Mouse (Mus musculus) limb, embryonic 13.5 days (tissue): ENCODE results near the gene Csf3. TPM values are rescaled to one million over a fixed set of nuclear protein-coding genes. Genes with fewer than 3 reads are reported as not detected.

Source experiments
- ATAC-seq: fragments of 200-750 bp; cut with Nextera tagmentation; 2 replicates; pipeline ENCODE4 v1.8.0; 2017; ENCODE audit warnings: low read depth, moderate number of reproducible peaks, moderate TSS enrichment; ENCODE audit not compliant: low FRiP score
- H3K27ac ChIP-seq: fragments of 300-500 bp; sonication (generic); 2 replicates; pipeline ENCODE4 v1.5.1; 2015; ENCODE audit warnings: inconsistent platforms, mild to moderate bottlenecking, moderate library complexity
- H3K27me3 ChIP-seq: fragments of 300-500 bp; sonication (generic); 2 replicates; pipeline ENCODE4 v1.6.1; 2015; ENCODE audit warnings: mild to moderate bottlenecking, inconsistent platforms
- H3K36me3 ChIP-seq: fragments of 300-500 bp; sonication (generic); 2 replicates; pipeline ENCODE4 v1.6.1; 2015; ENCODE audit warnings: inconsistent platforms, mild to moderate bottlenecking, moderate library complexity
- H3K4me1 ChIP-seq: fragments of 300-500 bp; sonication (generic); 2 replicates; pipeline ENCODE4 v1.6.1; 2015; ENCODE audit warnings: inconsistent platforms
- H3K4me2 ChIP-seq: fragments of 300-500 bp; sonication (generic); replicated peaks from 2 replicates; pipeline ENCODE4 v1.6.1; 2015; ENCODE audit warnings: inconsistent platforms, mild to moderate bottlenecking, moderate library complexity
- H3K4me3 ChIP-seq: fragments of 300-500 bp; sonication (generic); 2 replicates; pipeline ENCODE4 v1.5.1; 2015; ENCODE audit warnings: moderate library complexity, mild to moderate bottlenecking, inconsistent platforms
- H3K9ac ChIP-seq: fragments of 300-500 bp; sonication (generic); 2 replicates; pipeline ENCODE4 v1.6.1; 2015; ENCODE audit warnings: mild to moderate bottlenecking, inconsistent platforms
- H3K9me3 ChIP-seq: fragments of 300-500 bp; sonication (generic); 2 replicates; pipeline ENCODE4 v1.6.1; 2016; ENCODE audit warnings: inconsistent platforms
- WGBS: fragments of 180-500 bp; shearing (Covaris S2); methylation state at CpG from one replicate; pipeline ENCODE4 v1.1.7; 2015; 5-methylcytosine and 5-hydroxymethylcytosine counted together
- polyA plus RNA-seq: library from polyadenylated mRNA; unstranded; fragments of >200 nt; fragmentation: Nextera tagmentation; extraction: Ambion mirVana; gene quantifications from 2 replicates; pipeline ENCODE4 v1.2.1, GENCODE M21; 2015

The Csf3 gene
- polyA plus RNA-seq, 1 experiment from 2014 or later, result not detected

DNA sequence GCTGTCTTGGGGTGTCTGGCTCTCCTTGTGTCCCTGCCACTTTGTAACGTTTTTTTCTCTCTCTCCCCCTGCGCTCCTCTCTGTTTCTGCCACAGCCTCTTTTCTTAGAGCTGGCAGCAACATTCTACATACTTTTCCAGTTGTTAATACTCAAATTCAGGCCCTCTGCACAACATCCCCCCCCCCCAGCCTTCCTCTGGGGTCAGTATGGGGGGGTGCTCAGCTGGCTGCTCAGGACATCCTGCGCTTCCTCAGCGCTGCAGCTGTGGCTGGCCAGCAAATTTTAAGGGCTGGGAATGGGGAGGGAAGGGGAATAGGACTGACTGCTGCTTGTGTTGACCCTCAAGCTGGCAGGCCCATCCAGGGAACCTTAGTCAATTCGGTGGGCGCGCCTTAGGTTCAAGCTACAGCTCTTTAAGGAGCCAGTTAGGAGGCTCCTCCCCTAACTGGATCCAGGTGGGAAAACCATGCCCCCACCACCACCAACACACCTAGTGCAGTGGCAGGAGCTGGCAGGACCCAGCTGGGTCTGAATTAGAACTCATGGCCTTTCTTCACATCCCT lies 43.5 kb downstream of the Csf3 start:
- Histone ChIP-seq H3K4me1 (peaks cover 86% of the 10 kb centered on the region), H3K9ac (peak overlapping the region; percentile 54), H3K4me3 (peak overlapping the region; percentile 92), H3K27me3 (no peaks in the 10 kb centered on the region), H3K9me3 (no peaks in the 10 kb centered on the region), H3K4me2 (peak overlapping the region; percentile 86), H3K27ac (peak overlapping the region; percentile 56; the same call in 1 of the 2 replicates), H3K36me3 (no peaks in the 10 kb centered on the region)
- no peak for ATAC-seq
- 36% methylated on average over 7 of the region's 7 CpGs for WGBS

DNA sequence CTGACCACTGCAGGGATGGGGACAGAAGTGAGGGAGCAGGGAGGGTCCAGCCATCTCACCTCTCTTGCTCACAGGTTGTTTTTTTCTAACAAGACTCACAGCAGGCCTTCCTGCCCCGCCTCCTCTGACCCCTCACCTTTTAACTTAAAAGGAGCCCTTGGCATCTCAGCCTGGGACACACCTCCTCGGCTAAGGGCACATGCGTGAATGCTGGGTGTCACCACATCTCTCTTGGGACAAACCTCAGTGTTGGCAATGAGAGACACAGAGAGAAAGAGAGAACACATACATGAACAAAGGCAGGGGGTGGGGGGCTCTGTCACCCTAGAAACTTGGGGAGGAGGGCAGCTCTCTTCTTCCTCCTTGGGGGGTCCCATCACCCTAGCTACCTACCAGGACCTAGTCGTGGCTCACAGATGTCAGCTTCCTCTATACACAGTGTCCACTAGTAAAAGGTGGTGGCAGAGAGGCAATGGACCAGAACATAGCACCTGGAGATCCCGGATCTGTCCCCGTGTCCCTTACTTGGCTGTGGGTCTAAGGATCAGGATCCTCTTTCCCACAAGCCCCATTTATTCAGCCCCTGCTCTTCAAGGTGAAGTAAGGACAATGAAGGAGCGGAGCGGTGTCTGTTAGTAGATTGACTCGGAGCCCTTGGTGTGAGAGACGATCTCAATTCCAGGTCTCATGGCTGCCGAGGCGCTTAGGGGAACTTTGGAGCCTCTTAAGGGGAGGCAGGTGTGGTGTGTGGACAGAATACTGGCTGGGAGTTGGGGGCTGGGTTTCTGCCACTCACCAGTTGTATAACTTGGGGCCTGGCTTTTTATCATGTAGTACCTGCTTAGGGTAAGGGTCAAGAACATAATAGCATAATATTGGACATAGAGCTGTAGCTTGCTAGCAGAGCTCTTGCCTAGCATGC lies 45.1 kb downstream of the Csf3 start:
- H3K9me3 ChIP-seq, result no peaks in the 10 kb centered on the region
- no peaks in the 10 kb centered on the region for H3K36me3 ChIP-seq
- no peak overlapping the region for H3K4me3 ChIP-seq
- peak overlapping the region; percentile 25; the same call in 1 of the 2 replicates for H3K9ac ChIP-seq
- no peaks in the 10 kb centered on the region for H3K27me3 ChIP-seq
- peaks cover 87% of the 10 kb centered on the region for H3K4me1 ChIP-seq
- 40% methylated on average over 12 of the region's 12 CpGs for WGBS
- peak overlapping the region; percentile 59 for H3K4me2 ChIP-seq
- H3K27ac ChIP-seq, result peak overlapping the region; percentile 69; the same call in 1 of the 2 replicates
- no peak for ATAC-seq

DNA sequence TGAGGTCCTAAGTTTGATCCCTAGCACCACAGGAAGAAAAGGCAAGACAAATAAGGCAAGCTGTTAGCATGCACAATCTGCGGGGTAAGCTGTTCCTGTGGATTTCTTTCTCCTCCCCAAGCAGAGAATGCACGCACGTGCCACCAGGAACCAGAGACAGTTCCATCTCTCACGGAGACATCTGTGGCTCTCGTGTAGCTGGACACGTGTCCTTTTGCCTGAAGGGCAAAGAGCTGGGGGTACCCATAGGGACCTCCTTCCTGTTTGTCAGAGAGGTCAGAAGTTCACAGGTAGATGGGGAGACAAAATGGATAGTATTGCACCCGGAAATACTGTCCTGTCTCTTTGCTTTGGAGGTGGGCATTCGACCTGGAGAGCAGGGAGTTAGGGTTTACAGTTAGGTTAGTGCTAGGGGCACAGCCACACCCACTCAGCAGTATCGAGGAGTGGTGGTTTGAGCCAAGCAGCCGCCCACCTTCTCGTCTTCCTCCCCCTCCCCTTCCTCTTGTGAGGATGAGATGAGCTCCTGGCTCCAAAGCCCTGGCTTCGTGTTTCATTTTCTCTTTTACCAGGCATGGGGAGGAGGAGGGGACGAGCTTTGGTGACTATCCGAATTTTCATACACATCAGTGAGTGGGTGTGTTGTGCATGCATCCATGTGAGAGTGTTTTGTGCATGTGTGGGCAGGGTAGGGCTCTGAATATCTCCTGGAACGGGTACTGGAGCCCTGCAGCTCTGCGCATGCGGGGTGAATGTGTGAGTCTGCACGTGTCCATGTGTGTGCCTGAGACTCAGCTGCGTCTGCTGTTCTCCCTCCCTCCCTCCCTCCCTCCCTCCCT lies 46.0 kb downstream of the Csf3 start:
- Histone ChIP-seq H3K4me1 (peaks cover 93% of the 10 kb centered on the region), H3K9me3 (no peaks in the 10 kb centered on the region), H3K36me3 (no peaks in the 10 kb centered on the region), H3K27ac (peak overlapping the region; percentile 69), H3K27me3 (no peaks in the 10 kb centered on the region), H3K4me3 (peak overlapping the region; percentile 26), H3K4me2 (peak overlapping the region; percentile 59), H3K9ac (peak overlapping the region; percentile 25; the same call in 1 of the 2 replicates)
- 7% methylated on average over 19 of the region's 19 CpGs for WGBS
- peak; percentile 81 for ATAC-seq

DNA sequence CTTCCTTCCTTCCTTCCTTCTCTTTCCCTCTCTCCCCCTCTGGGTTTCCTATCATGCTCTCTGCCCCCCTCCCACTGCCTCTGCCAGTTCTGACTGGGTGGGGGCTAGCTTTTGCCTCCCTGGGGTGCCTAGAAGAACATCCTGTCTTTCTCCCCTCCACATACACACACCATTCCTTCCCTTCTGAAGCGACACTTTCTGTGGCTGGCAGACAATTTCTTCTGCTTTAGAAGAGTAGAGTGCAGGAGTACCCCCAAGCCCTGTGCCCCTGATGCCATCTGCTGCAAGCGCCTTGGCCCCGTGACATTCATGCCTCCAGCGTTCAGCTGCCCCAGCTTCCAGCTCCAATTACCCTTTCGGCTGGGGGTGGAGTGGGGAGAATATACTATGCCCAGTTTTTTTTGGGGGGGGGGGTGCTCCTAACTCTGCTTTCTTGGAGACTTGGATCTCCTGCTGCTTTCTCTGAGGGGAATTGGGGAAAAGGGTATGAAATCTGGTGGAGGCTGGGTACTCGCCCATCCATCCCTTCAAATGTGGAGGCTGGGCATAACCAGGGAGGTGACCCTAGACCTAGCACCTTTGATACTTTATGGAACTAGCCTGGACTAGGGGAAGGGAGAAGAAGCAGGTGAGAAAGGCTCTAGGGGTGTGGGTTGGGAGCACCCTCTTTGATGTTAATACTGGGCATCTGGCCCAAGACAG lies 46.9 kb downstream of the Csf3 start:
- Histone ChIP-seq H3K9me3 (no peaks in the 10 kb centered on the region), H3K27ac (peak overlapping the region; percentile 84), H3K9ac (no peak overlapping the region), H3K4me3 (peak overlapping the region; percentile 5; the same call in 1 of the 2 replicates), H3K36me3 (no peaks in the 10 kb centered on the region; the same call in 1 of the 2 replicates), H3K4me1 (peaks cover 98% of the 10 kb centered on the region), H3K4me2 (peak overlapping the region; percentile 59), H3K27me3 (no peaks in the 10 kb centered on the region)
- 22% methylated on average over 6 of the region's 6 CpGs for WGBS
- no peak for ATAC-seq

DNA sequence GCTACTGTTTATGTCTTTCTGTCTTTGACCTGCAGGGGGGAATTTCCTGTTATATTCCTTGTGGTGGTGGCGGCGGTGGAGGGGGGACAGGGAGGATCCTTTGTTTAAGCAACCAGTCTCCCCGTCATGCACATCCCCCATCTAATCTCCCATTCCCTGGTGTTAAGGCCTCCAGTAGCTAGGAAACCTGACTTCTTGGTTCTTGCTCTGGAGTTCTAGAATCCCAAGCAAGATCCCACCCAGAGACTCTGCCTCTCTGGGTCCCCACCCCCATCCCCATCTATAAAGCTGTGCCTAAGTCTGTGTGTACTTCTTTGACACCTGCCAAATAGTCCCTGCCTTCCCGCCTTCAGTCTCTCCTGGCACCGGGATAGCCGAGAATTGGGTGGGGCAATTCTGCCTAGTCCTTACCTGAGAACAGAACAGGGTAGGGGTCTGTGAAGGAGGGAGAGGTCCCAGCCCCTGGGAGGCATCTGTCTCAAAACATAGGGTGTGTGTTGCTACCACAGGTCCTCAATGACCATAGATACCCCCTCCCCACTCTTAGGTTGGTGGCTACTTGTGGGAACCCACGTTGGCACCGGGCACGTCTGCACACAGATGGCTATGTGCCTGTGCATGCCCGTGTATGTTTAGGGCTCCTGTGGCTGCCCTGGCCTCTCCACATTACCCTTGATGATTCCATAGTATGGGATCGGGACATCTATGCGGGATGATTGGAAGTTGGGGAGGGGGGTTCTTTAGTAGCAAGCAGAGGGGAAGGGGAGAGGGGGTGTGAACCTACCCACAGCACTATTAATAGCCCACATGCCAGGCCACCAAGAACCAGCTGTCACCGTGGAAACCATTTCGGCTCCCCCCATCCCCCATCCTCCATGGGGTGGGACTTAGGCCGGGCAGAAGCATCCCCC lies 47.7 kb downstream of the Csf3 start:
- no peak overlapping the region for H3K4me3 ChIP-seq
- H3K4me2 ChIP-seq, result peak overlapping the region; percentile 59
- no peak overlapping the region for H3K9ac ChIP-seq
- no peaks in the 10 kb centered on the region for H3K27me3 ChIP-seq
- peaks cover 98% of the 10 kb centered on the region for H3K4me1 ChIP-seq
- H3K36me3 ChIP-seq, result peaks cover 7% of the 10 kb centered on the region
- H3K27ac ChIP-seq, result peak overlapping the region; percentile 84; the same call in 1 of the 2 replicates
- ATAC-seq, result no peak
- no peaks in the 10 kb centered on the region for H3K9me3 ChIP-seq
- 30% methylated on average over 15 of the region's 15 CpGs for WGBS

DNA sequence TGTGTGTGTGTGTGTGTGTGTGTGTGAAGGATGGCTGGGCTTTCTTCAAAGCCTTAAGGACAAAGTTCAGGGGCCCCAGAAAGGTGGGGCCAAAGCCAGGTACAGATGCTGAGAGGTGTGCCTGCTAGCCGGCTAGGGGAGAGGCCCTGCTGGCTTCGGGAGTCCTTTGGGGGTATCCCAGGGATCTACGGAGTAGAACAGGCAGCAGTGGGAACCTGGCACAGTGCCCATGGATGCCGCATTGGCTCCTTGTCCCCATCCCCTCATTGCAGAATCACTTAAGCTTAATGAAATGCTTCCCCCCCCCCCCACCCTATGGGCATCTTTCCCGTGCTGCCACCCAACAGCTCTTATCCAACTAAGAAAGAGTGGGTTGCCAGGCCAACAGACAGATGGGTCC lies 48.7 kb downstream of the Csf3 start:
- WGBS, result 41% methylated on average over 5 of the region's 5 CpGs
- ATAC-seq, result no peak
- Histone ChIP-seq H3K9me3 (no peaks in the 10 kb centered on the region), H3K4me2 (peak overlapping the region; percentile 59), H3K36me3 (peaks cover 14% of the 10 kb centered on the region), H3K27ac (peak overlapping the region; percentile 85; the same call in 1 of the 2 replicates), H3K27me3 (no peaks in the 10 kb centered on the region), H3K4me3 (no peak overlapping the region), H3K9ac (no peak overlapping the region), H3K4me1 (peaks cover 98% of the 10 kb centered on the region)

DNA sequence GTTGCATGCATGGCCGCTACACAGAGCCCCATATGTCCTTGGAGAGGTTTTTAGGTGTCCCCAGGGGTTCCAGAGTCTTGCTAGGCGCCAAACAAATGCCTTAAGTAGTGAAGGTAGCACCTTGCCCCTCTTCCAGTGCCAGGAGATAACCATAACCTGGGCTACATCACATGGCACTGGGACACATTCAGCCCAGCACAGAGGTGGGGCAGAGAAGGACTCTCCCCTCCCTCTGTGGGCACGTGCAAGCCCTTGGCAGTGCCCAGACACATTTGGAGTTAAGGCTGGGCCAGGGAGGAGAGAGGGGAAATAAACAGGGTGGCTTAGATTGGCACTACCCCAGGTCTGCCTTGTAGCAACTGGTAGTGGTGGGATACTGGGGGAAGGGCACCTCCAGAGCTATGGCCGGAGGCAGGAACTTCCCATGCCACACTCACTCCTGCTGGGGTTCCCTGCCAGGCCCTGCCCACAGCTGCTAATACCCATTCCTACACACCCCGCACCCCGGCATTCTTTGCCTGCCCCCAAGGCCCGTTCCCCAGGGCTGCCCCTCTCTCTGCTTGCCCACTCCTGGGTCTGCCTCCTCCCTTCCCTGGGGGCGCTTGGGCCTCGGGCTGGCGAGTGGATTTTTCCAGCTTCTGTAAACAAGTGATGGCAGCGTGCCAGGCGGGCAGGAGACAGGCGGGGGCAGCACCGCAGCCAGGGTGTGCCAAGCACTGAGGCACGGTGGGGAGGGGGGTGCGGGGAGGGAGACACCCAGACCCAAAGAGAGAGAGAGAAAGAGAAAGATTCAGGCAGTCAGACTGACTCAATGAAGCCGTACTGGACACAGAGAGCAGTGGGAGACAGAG lies 49.5 kb downstream of the Csf3 start:
- Histone ChIP-seq H3K9ac (peak overlapping the region; percentile 56), H3K9me3 (no peaks in the 10 kb centered on the region), H3K4me1 (peaks cover 92% of the 10 kb centered on the region), H3K27me3 (no peaks in the 10 kb centered on the region), H3K27ac (peak overlapping the region; percentile 85), H3K36me3 (peaks cover 14% of the 10 kb centered on the region), H3K4me2 (peak overlapping the region; percentile 59), H3K4me3 (no peak overlapping the region)
- 28% methylated on average over 17 of the region's 17 CpGs for WGBS
- ATAC-seq, result no peak; the same call in 1 of the 2 replicates

DNA sequence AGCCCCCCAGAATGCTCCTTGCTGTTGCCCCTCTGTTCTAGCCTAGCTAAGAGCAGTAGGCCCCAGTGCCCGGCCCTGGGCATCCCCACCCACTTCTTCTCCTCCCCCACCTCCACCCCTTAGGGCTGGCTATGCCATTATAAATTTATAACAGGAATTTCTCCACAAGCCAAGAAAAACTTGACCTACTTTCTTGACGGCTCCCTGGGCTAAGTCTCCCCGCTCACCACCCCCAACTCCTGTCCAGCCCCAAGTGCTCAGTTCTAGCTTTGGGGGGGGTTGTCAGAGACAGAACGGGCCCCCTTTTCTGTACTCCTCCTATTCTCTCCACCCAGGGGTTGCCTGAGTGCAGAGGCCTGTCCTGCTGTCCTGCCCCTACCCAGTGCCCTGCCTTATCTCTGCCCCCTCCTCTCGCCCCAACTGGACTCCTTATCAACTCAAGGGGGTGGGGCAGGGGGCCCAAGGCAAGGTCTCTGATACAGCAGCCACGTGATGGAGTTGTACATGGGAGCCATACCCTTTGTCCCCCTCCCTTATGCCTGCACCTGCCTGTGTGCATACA lies 50.2 kb downstream of the Csf3 start:
- Histone ChIP-seq H3K27ac (peak overlapping the region; percentile 85), H3K27me3 (no peaks in the 10 kb centered on the region), H3K4me3 (no peak overlapping the region), H3K9ac (peak overlapping the region; percentile 56), H3K36me3 (peaks cover 19% of the 10 kb centered on the region), H3K4me1 (peaks cover 85% of the 10 kb centered on the region), H3K4me2 (peak overlapping the region; percentile 59), H3K9me3 (no peaks in the 10 kb centered on the region)
- WGBS, result 39% methylated on average over 6 of the region's 6 CpGs
- ATAC-seq, result no peak; the same call in 1 of the 2 replicates

DNA sequence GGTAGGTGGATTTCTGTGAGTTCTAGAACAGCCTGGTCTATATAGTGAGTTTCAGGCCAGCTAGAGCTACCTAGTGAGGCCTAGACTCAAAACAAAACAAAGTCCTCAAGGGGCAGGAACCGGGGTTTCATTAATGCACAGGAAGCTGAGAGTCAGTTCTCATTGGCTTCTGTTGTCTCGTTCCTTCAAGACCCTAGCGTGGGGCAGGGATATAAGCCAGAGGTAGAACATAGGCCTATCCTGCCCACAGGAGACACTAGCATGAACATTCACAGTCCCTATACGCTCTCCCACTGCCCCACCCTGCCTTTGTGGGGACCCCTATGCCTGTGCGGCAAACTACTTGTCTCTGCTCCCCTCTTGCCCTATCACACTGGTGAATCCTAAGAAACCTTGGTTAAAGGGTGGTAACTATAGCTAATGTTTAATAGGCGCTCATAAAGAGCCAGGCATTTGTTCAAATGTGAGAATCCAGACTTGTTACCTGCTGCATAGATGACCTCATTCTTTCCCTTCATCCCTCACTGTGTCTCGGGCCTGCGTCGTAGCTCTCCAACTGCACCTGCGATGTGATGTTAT lies 51.6 kb downstream of the Csf3 start:
- H3K27ac ChIP-seq, result peak overlapping the region; percentile 22; the same call in 1 of the 2 replicates
- no peak overlapping the region for H3K4me2 ChIP-seq
- 80% methylated on average over 10 of the region's 10 CpGs for WGBS
- no peaks in the 10 kb centered on the region for H3K9me3 ChIP-seq
- ATAC-seq, result no peak
- H3K27me3 ChIP-seq, result no peaks in the 10 kb centered on the region
- H3K9ac ChIP-seq, result peak overlapping the region; percentile 26; the same call in 1 of the 2 replicates
- H3K4me1 ChIP-seq, result peaks cover 73% of the 10 kb centered on the region
- peaks cover 32% of the 10 kb centered on the region for H3K36me3 ChIP-seq
- no peak overlapping the region for H3K4me3 ChIP-seq
